Comparison of ENCODE assay signal across 17 mouse cellular contexts in genomic region chr11:76150980-76151379, GRCm38 (mm10). TPM values are rescaled to one million over a fixed set of nuclear protein-coding genes. Genes with fewer than 3 reads are reported as not detected.
DNase-seq lines count a peak whose midpoint lies in the region; ATAC-seq and TF ChIP-seq lines count a peak whose summit lies in the region.
"Had no signal": no experiment of that assay in that cellular context is flagged by ENCODE, and none has a peak within 500 bp of the region (broad histone marks: within the 10 kb centered on the region; RNA-seq: fewer than 3 reads in every experiment).

No protein-coding gene starts in this region.

- TF ChIP-seq CTCF in heart, postnatal 0 days (IDR thresholded peaks at IDR 0.05; ENCODE audit: low read depth) = no peak
- no peak for TF ChIP-seq CTCF in olfactory bulb, adult 2 months (IDR thresholded peaks at IDR 0.05; ENCODE audit: insufficient read depth, low read depth, low read length)

- H3K27me3 ChIP-seq in heart, postnatal 0 days (ENCODE audit: control insufficient read depth, insufficient read depth, low read length) = no peaks in the 10 kb centered on the region
- no peaks in the 10 kb centered on the region for H3K27me3 ChIP-seq in megakaryocyte, embryonic 14.5 days (replicated peaks)
- H3K27me3 ChIP-seq in forebrain, embryonic 10.5 days (ENCODE audit: poor library complexity, severe bottlenecking) = no peaks in the 10 kb centered on the region
- H3K27me3 ChIP-seq: forebrain, embryonic 13.5 days; liver, embryonic 15.5 days; neural tube, embryonic 13.5 days had no signal

- DNase-seq in heart, postnatal 0 days (ENCODE audit: low spot score) = no peak
- DNase-seq in heart, adult 9 months (ENCODE audit: low spot score in 2 of 2) = no peak
- peak; percentile 30 for DNase-seq in ZHBTc4 (ENCODE audit: low read depth, low spot score)
- no peak for DNase-seq in forebrain, embryonic 10.5 days (ENCODE audit: extremely low spot score, low spot score)
- DNase-seq: cerebellum, adult 9-10 months; gastrocnemius, postnatal 25 days; kidney, adult 8-10 months; midbrain, embryonic 14.5 days; thymus, postnatal 36 days had no signal

- WGBS in heart, postnatal 0 days = 41% methylated on average over 4 of the region's 4 CpGs
- 53% methylated on average over 4 of the region's 4 CpGs for WGBS in olfactory bulb, adult 2 months
- 76% methylated on average over 4 of the region's 4 CpGs for WGBS in forebrain, embryonic 10.5 days

- H3K36me3 ChIP-seq in heart, postnatal 0 days (replicated peaks; ENCODE audit: control insufficient read depth, insufficient read depth, low read length) = peaks cover 21% of the 10 kb centered on the region
- peaks cover 58% of the 10 kb centered on the region for H3K36me3 ChIP-seq in megakaryocyte, embryonic 14.5 days (replicated peaks; ENCODE audit: low read length)
- peaks cover 16% of the 10 kb centered on the region for H3K36me3 ChIP-seq in forebrain, embryonic 10.5 days (replicated peaks)

- peak overlapping the region; percentile 11; the same call in 1 of the 2 replicates for H3K27ac ChIP-seq in heart, postnatal 0 days (ENCODE audit: low read depth)
- peak overlapping the region; percentile 40; the same call in 1 of the 2 replicates for H3K27ac ChIP-seq in olfactory bulb, adult 2 months (ENCODE audit: insufficient read depth, low read depth, low read length)
- H3K27ac ChIP-seq in forebrain, embryonic 10.5 days = no peak overlapping the region
- H3K27ac ChIP-seq: forebrain, embryonic 13.5 days; liver, embryonic 15.5 days; neural tube, embryonic 13.5 days had no signal

- ATAC-seq in heart, postnatal 0 days (ENCODE audit: insufficient read depth, low read depth) = no peak
- no peak for ATAC-seq in megakaryocyte, adult 5-6 weeks (ENCODE audit: poor library complexity, severe bottlenecking)
- ATAC-seq: forebrain, embryonic 13.5 days; lung, postnatal 0 days had no signal

- no peaks in the 10 kb centered on the region for H3K9me3 ChIP-seq in heart, postnatal 0 days (replicated peaks; ENCODE audit: control insufficient read depth, low read length)
- no peaks in the 10 kb centered on the region for H3K9me3 ChIP-seq in megakaryocyte, embryonic 14.5 days
- H3K9me3 ChIP-seq in forebrain, embryonic 10.5 days = no peaks in the 10 kb centered on the region
- H3K9me3 ChIP-seq: forebrain, embryonic 13.5 days; liver, embryonic 15.5 days; neural tube, embryonic 13.5 days had no signal

- H3K4me2 ChIP-seq in heart, postnatal 0 days (ENCODE audit: low read depth, low read length) = no peak overlapping the region
- H3K4me2 ChIP-seq: forebrain, embryonic 13.5 days; heart, embryonic 11.5 days; liver, embryonic 15.5 days; neural tube, embryonic 13.5 days had no signal

- H3K9ac ChIP-seq in heart, postnatal 0 days (replicated peaks; ENCODE audit: low read depth, low read length) = no peak overlapping the region
- H3K9ac ChIP-seq: forebrain, embryonic 13.5 days; liver, embryonic 15.5 days; neural tube, embryonic 13.5 days had no signal

- H3K4me1 ChIP-seq in heart, postnatal 0 days (ENCODE audit: control insufficient read depth, insufficient read depth) = peaks cover 15% of the 10 kb centered on the region
- H3K4me1 ChIP-seq in megakaryocyte, embryonic 14.5 days = peaks cover 45% of the 10 kb centered on the region
- H3K4me1 ChIP-seq in olfactory bulb, adult 2 months (ENCODE audit: control insufficient read depth, insufficient read depth, low read length) = peaks cover 9% of the 10 kb centered on the region
- peaks cover 20% of the 10 kb centered on the region for H3K4me1 ChIP-seq in forebrain, embryonic 10.5 days
- H3K4me1 ChIP-seq: liver, embryonic 15.5 days had no signal

- TF ChIP-seq EP300 in heart, postnatal 0 days (IDR thresholded peaks at IDR 0.05; ENCODE audit: low read depth) = no peak

- TF ChIP-seq POLR2A in olfactory bulb, adult 2 months (IDR thresholded peaks at IDR 0.05; ENCODE audit: insufficient read depth, low read depth, low read length) = no peak

- no peak overlapping the region for H3K4me3 ChIP-seq in heart, postnatal 0 days (ENCODE audit: low read depth, low read length)
- H3K4me3 ChIP-seq in megakaryocyte, embryonic 14.5 days (replicated peaks) = peak overlapping the region; percentile 70
- H3K4me3 ChIP-seq in olfactory bulb, adult 2 months (ENCODE audit: insufficient read depth, low read depth, low read length) = no peak overlapping the region
- no peak overlapping the region for H3K4me3 ChIP-seq in forebrain, embryonic 10.5 days
- H3K4me3 ChIP-seq: forebrain, embryonic 13.5 days; liver, embryonic 15.5 days; neural tube, embryonic 13.5 days had no signal

RNA-seq across cellular contexts. Expression of gene Vps53, which starts 28.5 kb away (rescaled TPM):
- total RNA-seq in heart, postnatal 0 days (2014; rRNA removed; ENCODE audit: low replicate concordance) = 22.8 and 40.6 TPM in 2 replicates
- polyA plus RNA-seq in heart, postnatal 0 days (2015; fragmentation: Nextera tagmentation; extraction: Ambion mirVana) = 24.1 and 25.2 TPM in 2 replicates
- polyA plus RNA-seq in megakaryocyte, embryonic 14.5 days (2012; ENCODE audit: insufficient read depth, low replicate concordance) = 8.8 and 34.4 TPM in 2 replicates
- 22.2 and 30.5 TPM in 2 replicates for total RNA-seq in megakaryocyte, adult 5-6 weeks (2015)
- 31.5 and 32.8 TPM in 2 replicates for total RNA-seq in megakaryocyte, adult 5-6 weeks (2017)
- polyA plus RNA-seq in olfactory bulb, adult 2 months (2012; ENCODE audit: insufficient read depth, insufficient read length, low replicate concordance, missing spikeins) = not detected in 2 replicates
- polyA plus RNA-seq in forebrain, embryonic 10.5 days (2016; fragmentation: Nextera tagmentation; extraction: Ambion mirVana) = 37.0 and 38.6 TPM in 2 replicates

RNA-seq across cellular contexts. Expression of gene Fam57a, which starts 28.5 kb away (rescaled TPM):
- 13.8 and 14.8 TPM in 2 replicates for total RNA-seq in heart, postnatal 0 days (2014; rRNA removed; ENCODE audit: low replicate concordance)
- 10.5 TPM in 2 replicates for polyA plus RNA-seq in heart, postnatal 0 days (2015; fragmentation: Nextera tagmentation; extraction: Ambion mirVana)
- 3.4 TPM in 1 of 2 replicates, not detected in the other for polyA plus RNA-seq in megakaryocyte, embryonic 14.5 days (2012; ENCODE audit: insufficient read depth, low replicate concordance)
- total RNA-seq in megakaryocyte, adult 5-6 weeks (2015) = 2.1 and 2.4 TPM in 2 replicates
- total RNA-seq in megakaryocyte, adult 5-6 weeks (2017) = 1.8 and 1.9 TPM in 2 replicates
- polyA plus RNA-seq in olfactory bulb, adult 2 months (2012; ENCODE audit: insufficient read depth, insufficient read length, low replicate concordance, missing spikeins) = not detected in 2 replicates
- polyA plus RNA-seq in forebrain, embryonic 10.5 days (2016; fragmentation: Nextera tagmentation; extraction: Ambion mirVana) = 30.9 and 32.3 TPM in 2 replicates
